Mouse (Mus musculus) kidney, embryonic 16.5 days (tissue): Measurements from ENCODE around the gene Ddx42. TPM values are rescaled to one million over a fixed set of nuclear protein-coding genes. Genes with fewer than 3 reads are reported as not detected.

Experiments
- ATAC-seq: fragments of 200-750 bp; cut with Nextera tagmentation; 2 replicates; pipeline ENCODE4 v1.8.0; 2017; ENCODE audit warnings: moderate TSS enrichment; ENCODE audit not compliant: low FRiP score, low TSS enrichment
- H3K27ac ChIP-seq: fragments of 300-500 bp; sonication (generic); 2 replicates; pipeline ENCODE4 v1.5.1; 2014; ENCODE audit warnings: low read length
- H3K27me3 ChIP-seq: fragments of 300-500 bp; sonication (generic); 2 replicates; pipeline ENCODE4 v1.6.1; 2014; ENCODE audit warnings: low read length, control low read depth, mixed read lengths; ENCODE audit not compliant: insufficient read depth
- H3K36me3 ChIP-seq: fragments of 300-500 bp; sonication (generic); 2 replicates; pipeline ENCODE4 v1.6.1; 2014; ENCODE audit warnings: low read length, control low read depth, mixed read lengths; ENCODE audit not compliant: insufficient read depth
- H3K4me1 ChIP-seq: fragments of 300-500 bp; sonication (generic); 2 replicates; pipeline ENCODE4 v1.6.1; 2014; ENCODE audit warnings: low read length, control low read depth, mixed read lengths; ENCODE audit not compliant: insufficient read depth
- H3K4me2 ChIP-seq: fragments of 300-500 bp; sonication (generic); replicated peaks from 2 replicates; pipeline ENCODE4 v1.6.1; 2014; ENCODE audit warnings: low read depth, low read length
- H3K4me3 ChIP-seq: fragments of 300-500 bp; sonication (generic); 2 replicates; pipeline ENCODE4 v1.5.1; 2014; ENCODE audit warnings: mild to moderate bottlenecking, low read length
- H3K9ac ChIP-seq: fragments of 300-500 bp; sonication (generic); replicated peaks from 2 replicates; pipeline ENCODE4 v1.6.1; 2014; ENCODE audit warnings: low read length
- H3K9me3 ChIP-seq: fragments of 300-500 bp; sonication (generic); 2 replicates; pipeline ENCODE4 v1.6.1; 2016; ENCODE audit warnings: low read length, control low read depth
- WGBS: fragments of 180-500 bp; shearing (Covaris S2); extraction: QIAGEN DNeasy Blood & Tissue Kit; methylation state at CpG from one replicate; pipeline ENCODE4 v1.1.7; 2014; 5-methylcytosine and 5-hydroxymethylcytosine counted together
- polyA plus RNA-seq: library from polyadenylated mRNA; unstranded; fragments of >200 nt; fragmentation: Nextera tagmentation; extraction: Ambion mirVana; gene quantifications from 2 replicates; pipeline ENCODE4 v1.2.1, GENCODE M21; 2015

The Ddx42 gene
- 81.5 and 88.1 TPM in 2 replicates for polyA plus RNA-seq

- H3K27ac ChIP-seq: peak within 1 kb of the TSS; percentile 97
- H3K4me2 ChIP-seq: peak within 1 kb of the TSS; percentile 73
- peaks cover 24% of the 10 kb centered on the region for H3K4me1 ChIP-seq
- H3K27me3 ChIP-seq: no peaks in the 10 kb centered on the region
- peak; percentile 95 for ATAC-seq
- H3K9ac ChIP-seq: peak within 1 kb of the TSS; percentile 93
- peak within 1 kb of the TSS; percentile 90 for H3K4me3 ChIP-seq
- H3K9me3 ChIP-seq: no peaks in the 10 kb centered on the region
- H3K36me3 ChIP-seq: peaks cover 5% of the 10 kb centered on the region
- under 1% methylated on average over 70 of the region's 70 CpGs for WGBS
These were observed at the start of gene Ddx42 for GRCm38 (mm10) chr11:106216730-106217490. TSS of gene Ddx42 (plus strand) at chr11:106216926.

- ATAC-seq: no peak
These were observed 49.3 kb upstream of the Ddx42 start for GRCm38 (mm10) chr11:106167435-106167834.

GRCm38 (mm10) chr11:106170807-106171206, 45.9 kb upstream of the Ddx42 start:
- Histone ChIP-seq H3K9ac (no peak overlapping the region), H3K27ac (no peak overlapping the region), H3K36me3 (peaks cover 32% of the 10 kb centered on the region), H3K27me3 (no peaks in the 10 kb centered on the region), H3K9me3 (no peaks in the 10 kb centered on the region), H3K4me2 (no peak overlapping the region), H3K4me3 (no peak overlapping the region), H3K4me1 (no peaks in the 10 kb centered on the region)
- no peak for ATAC-seq
- WGBS: 78% methylated on average over 7 of the region's 7 CpGs

More at GRCm38 (mm10) chr11:106167435-106167834, 49.3 kb upstream of the Ddx42 start:
- Histone ChIP-seq H3K4me3 (no peak overlapping the region), H3K4me2 (no peak overlapping the region), H3K9me3 (no peaks in the 10 kb centered on the region), H3K27me3 (no peaks in the 10 kb centered on the region), H3K36me3 (peaks cover 42% of the 10 kb centered on the region), H3K4me1 (no peaks in the 10 kb centered on the region; the same call in 1 of the 2 replicates), H3K27ac (no peak overlapping the region), H3K9ac (no peak overlapping the region)
- 80% methylated on average over 5 of the region's 5 CpGs for WGBS

GRCm38 (mm10) chr11:106173228-106173627, 43.5 kb upstream of the Ddx42 start:
- Histone ChIP-seq H3K4me2 (no peak overlapping the region), H3K4me3 (no peak overlapping the region), H3K27me3 (no peaks in the 10 kb centered on the region), H3K9me3 (no peaks in the 10 kb centered on the region), H3K36me3 (peaks cover 14% of the 10 kb centered on the region; the same call in 1 of the 2 replicates), H3K4me1 (no peaks in the 10 kb centered on the region), H3K27ac (no peak overlapping the region), H3K9ac (no peak overlapping the region)
- WGBS: 100% methylated on average over 2 of the region's 2 CpGs
- no peak for ATAC-seq

GRCm38 (mm10) chr11:106174372-106174771, 42.4 kb upstream of the Ddx42 start:
- no peak; the same call in 1 of the 2 replicates for ATAC-seq
- 57% methylated on average over 5 of the region's 5 CpGs for WGBS
- H3K36me3 ChIP-seq: 0 out of 2 replicates have a peak, but pooled peaks cover 9% of the 10 kb centered on the region
- no peak overlapping the region for H3K4me2 ChIP-seq
- H3K27ac ChIP-seq: no peak overlapping the region
- H3K9ac ChIP-seq: no peak overlapping the region
- H3K27me3 ChIP-seq: no peaks in the 10 kb centered on the region
- H3K9me3 ChIP-seq: no peaks in the 10 kb centered on the region
- H3K4me3 ChIP-seq: no peak overlapping the region
- no peaks in the 10 kb centered on the region for H3K4me1 ChIP-seq

- H3K4me3 ChIP-seq: no peak overlapping the region
- no peaks in the 10 kb centered on the region for H3K9me3 ChIP-seq
- 32% methylated on average over 3 of the region's 3 CpGs for WGBS
- no peak overlapping the region for H3K27ac ChIP-seq
- no peak for ATAC-seq
- H3K27me3 ChIP-seq: no peaks in the 10 kb centered on the region
- no peaks in the 10 kb centered on the region for H3K4me1 ChIP-seq
- 0 out of 2 replicates have a peak, but pooled peaks cover 7% of the 10 kb centered on the region for H3K36me3 ChIP-seq
- H3K4me2 ChIP-seq: no peak overlapping the region
- H3K9ac ChIP-seq: no peak overlapping the region
These were observed 41.6 kb upstream of the Ddx42 start for GRCm38 (mm10) chr11:106175081-106175480.

GRCm38 (mm10) chr11:106176372-106176771, 40.4 kb upstream of the Ddx42 start:
- no peak for ATAC-seq
- H3K4me2 ChIP-seq: no peak overlapping the region
- WGBS: 66% methylated on average over 5 of the region's 5 CpGs
- no peak overlapping the region for H3K9ac ChIP-seq
- H3K9me3 ChIP-seq: no peaks in the 10 kb centered on the region
- H3K27ac ChIP-seq: no peak overlapping the region
- H3K4me3 ChIP-seq: no peak overlapping the region
- H3K36me3 ChIP-seq: 0 out of 2 replicates have a peak, but pooled peaks cover 4% of the 10 kb centered on the region
- no peaks in the 10 kb centered on the region for H3K4me1 ChIP-seq
- H3K27me3 ChIP-seq: no peaks in the 10 kb centered on the region

- 0 out of 2 replicates have a peak, but pooled peaks cover 5% of the 10 kb centered on the region for H3K36me3 ChIP-seq
- H3K4me2 ChIP-seq: no peak overlapping the region
- H3K9me3 ChIP-seq: no peaks in the 10 kb centered on the region
- no peak overlapping the region for H3K27ac ChIP-seq
- no peaks in the 10 kb centered on the region for H3K4me1 ChIP-seq
- H3K9ac ChIP-seq: no peak overlapping the region
- H3K27me3 ChIP-seq: no peaks in the 10 kb centered on the region
- 73% methylated on average over 5 of the region's 5 CpGs for WGBS
- H3K4me3 ChIP-seq: no peak overlapping the region
- ATAC-seq: no peak
These were observed 38.5 kb upstream of the Ddx42 start for GRCm38 (mm10) chr11:106178036-106178782.

GRCm38 (mm10) chr11:106179711-106180448, 36.8 kb upstream of the Ddx42 start:
- Histone ChIP-seq H3K27ac (no peak overlapping the region), H3K4me1 (no peaks in the 10 kb centered on the region), H3K4me2 (no peak overlapping the region), H3K36me3 (0 out of 2 replicates have a peak, but pooled peaks cover 7% of the 10 kb centered on the region), H3K4me3 (no peak overlapping the region), H3K9me3 (no peaks in the 10 kb centered on the region), H3K27me3 (no peaks in the 10 kb centered on the region), H3K9ac (no peak overlapping the region)
- no peak for ATAC-seq
- 80% methylated on average over 7 of the region's 7 CpGs for WGBS
